Mouse (Mus musculus): ENCODE results near the gene Taar6. TPM values are rescaled to one million over a fixed set of nuclear protein-coding genes. Genes with fewer than 3 reads are reported as not detected.

Gene Taar6
- polyA plus RNA-seq, 1 experiment from 2014 or later, result not detected

DNA sequence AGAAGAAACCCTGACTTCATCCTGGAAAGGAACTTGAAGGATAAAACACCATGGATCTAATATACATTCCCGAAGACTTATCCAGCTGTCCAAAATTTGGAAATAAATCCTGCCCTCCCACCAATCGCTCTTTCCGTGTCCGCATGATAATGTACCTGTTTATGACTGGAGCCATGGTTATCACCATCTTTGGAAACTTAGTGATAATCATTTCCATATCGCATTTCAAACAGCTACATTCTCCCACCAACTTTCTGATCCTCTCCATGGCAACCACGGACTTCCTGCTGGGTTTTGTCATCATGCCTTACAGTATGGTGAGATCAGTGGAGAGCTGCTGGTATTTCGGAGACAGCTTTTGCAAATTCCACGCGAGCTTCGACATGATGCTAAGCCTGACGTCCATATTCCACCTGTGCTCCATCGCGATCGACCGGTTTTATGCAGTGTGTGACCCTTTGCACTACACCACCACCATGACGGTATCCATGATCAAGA is 35.9 kb downstream of the Taar6 start, which contains the start of gene Taar3:
Gene Taar3 (plus strand): TSS at position 51 of the 498 bp plus-strand sequence.
- H3K4me1 ChIP-seq (ENCODE audit: control insufficient read depth, insufficient read depth, low read length), result no peaks in the 10 kb centered on the region
- H3K4me2 ChIP-seq (ENCODE audit: low read length), result no peak within 1 kb of the TSS
- H3K36me3 ChIP-seq (ENCODE audit: control insufficient read depth, insufficient read depth, low read length), result no peaks in the 10 kb centered on the region
- ATAC-seq, result 0 out of 2 replicates have a peak, but pooled peaks have one; percentile 25
- no peak within 1 kb of the TSS for H3K4me3 ChIP-seq (ENCODE audit: low read depth, low read length)
- no peaks in the 10 kb centered on the region for H3K27me3 ChIP-seq (ENCODE audit: control insufficient read depth, insufficient read depth, low read depth, low read length)
- H3K9me3 ChIP-seq (replicated peaks; ENCODE audit: control insufficient read depth, low read length, poor library complexity, severe bottlenecking), result no peaks in the 10 kb centered on the region
- H3K27ac ChIP-seq (ENCODE audit: low read length), result no peak within 1 kb of the TSS
- H3K9ac ChIP-seq (ENCODE audit: low read depth, low read length), result no peak within 1 kb of the TSS
- 82% methylated on average over 16 of the region's 16 CpGs for WGBS

DNA sequence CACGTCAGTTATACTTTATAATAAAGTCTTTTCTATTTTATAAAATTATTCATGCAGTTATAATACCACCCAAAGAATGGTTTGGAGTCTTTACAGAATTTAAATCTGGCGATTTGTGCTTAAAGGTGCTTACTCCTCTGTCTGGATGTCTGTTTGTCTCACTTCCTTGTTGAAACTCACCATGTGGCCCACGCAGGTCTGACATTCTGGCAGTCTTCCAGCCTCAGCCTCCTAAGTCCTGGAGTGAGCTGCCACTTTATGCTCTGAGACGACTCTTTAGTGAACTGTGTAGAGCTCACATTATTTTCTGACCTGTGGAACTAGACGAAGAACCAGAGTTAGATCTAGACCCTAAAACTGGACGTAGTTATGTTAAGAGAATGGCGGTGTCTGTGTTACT is 37.4 kb downstream of the Taar6 start:
- WGBS, result 61% methylated on average over 7 of the region's 7 CpGs
- Histone ChIP-seq H3K4me2 (ENCODE audit: low read length) (no peak overlapping the region), H3K27ac (ENCODE audit: low read length) (no peak overlapping the region), H3K4me3 (ENCODE audit: low read depth, low read length) (no peak overlapping the region), H3K9me3 (replicated peaks; ENCODE audit: control insufficient read depth, low read length, poor library complexity, severe bottlenecking) (no peaks in the 10 kb centered on the region), H3K4me1 (ENCODE audit: control insufficient read depth, insufficient read depth, low read length) (no peaks in the 10 kb centered on the region), H3K27me3 (ENCODE audit: control insufficient read depth, insufficient read depth, low read depth, low read length) (no peaks in the 10 kb centered on the region), H3K9ac (ENCODE audit: low read depth, low read length) (no peak overlapping the region), H3K36me3 (ENCODE audit: control insufficient read depth, insufficient read depth, low read length) (no peaks in the 10 kb centered on the region)
- ATAC-seq, result no peak

DNA sequence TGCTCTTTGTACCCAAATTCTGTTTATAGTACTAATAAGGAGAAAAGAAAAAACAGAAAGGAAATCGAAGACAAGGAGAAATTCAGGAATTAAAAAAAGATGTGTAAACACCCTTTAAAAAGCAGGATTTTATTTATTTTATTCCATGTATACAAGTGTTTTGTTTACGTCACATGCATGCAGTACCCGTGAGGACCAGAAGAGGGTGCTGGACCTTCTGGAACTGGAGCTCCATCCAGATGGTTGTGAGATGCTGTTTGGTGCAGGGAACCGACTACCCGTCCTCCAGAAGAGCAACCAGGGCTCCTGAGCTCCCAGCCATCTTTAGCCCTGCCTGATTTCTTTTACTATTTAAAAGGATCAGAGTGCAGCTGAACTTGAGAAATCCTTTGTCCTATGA is 43.0 kb downstream of the Taar6 start:
- no peak for ATAC-seq
- 79% methylated on average over 5 of the region's 5 CpGs for WGBS

DNA sequence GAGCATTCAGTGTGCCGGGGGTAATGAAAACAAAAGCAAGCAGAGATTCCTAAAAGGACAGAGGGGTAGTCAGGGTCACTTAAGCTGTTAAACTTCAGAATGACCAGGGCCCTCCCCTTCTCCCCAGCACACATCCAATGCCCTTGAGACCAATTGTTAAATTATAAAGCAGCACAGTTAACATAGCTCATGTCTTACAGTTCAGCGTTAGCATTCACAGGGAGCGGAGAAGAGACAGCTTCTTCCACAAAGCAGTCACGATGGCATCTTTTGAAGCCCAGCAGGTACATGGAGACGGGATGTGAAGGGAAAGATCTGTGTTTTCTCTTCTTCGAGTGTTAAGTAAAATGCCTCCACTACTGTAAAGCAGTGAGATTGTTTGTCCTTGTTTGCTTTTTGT is 47.1 kb downstream of the Taar6 start, which contains the start of gene Taar2:
Gene Taar2 (plus strand): TSS at position 261 of the 400 bp plus-strand sequence.
- no peaks in the 10 kb centered on the region; the same call in 1 of the 2 replicates for H3K4me1 ChIP-seq (ENCODE audit: control insufficient read depth, insufficient read depth, low read length)
- ATAC-seq, result peak; percentile 62; the same call in 1 of the 2 replicates
- H3K36me3 ChIP-seq (ENCODE audit: control insufficient read depth, insufficient read depth, low read length), result no peaks in the 10 kb centered on the region
- no peak within 1 kb of the TSS for H3K9ac ChIP-seq (ENCODE audit: low read depth, low read length)
- peak within 1 kb of the TSS; percentile 32 for H3K4me2 ChIP-seq (ENCODE audit: low read length)
- H3K27me3 ChIP-seq (ENCODE audit: control insufficient read depth, insufficient read depth, low read depth, low read length), result no peaks in the 10 kb centered on the region
- H3K4me3 ChIP-seq (ENCODE audit: low read depth, low read length), result no peak within 1 kb of the TSS
- no peaks in the 10 kb centered on the region for H3K9me3 ChIP-seq (replicated peaks; ENCODE audit: control insufficient read depth, low read length, poor library complexity, severe bottlenecking)
- H3K27ac ChIP-seq (ENCODE audit: low read length), result no peak within 1 kb of the TSS
- 27% methylated on average over 6 of the region's 6 CpGs for WGBS

More for the DNA sequence above, 43.0 kb downstream of the Taar6 start:
- Histone ChIP-seq H3K36me3 (ENCODE audit: control insufficient read depth, insufficient read depth, low read length) (no peaks in the 10 kb centered on the region), H3K4me2 (ENCODE audit: low read length) (no peak overlapping the region), H3K4me1 (ENCODE audit: control insufficient read depth, insufficient read depth, low read length) (no peaks in the 10 kb centered on the region; the same call in 1 of the 2 replicates), H3K27me3 (ENCODE audit: control insufficient read depth, insufficient read depth, low read depth, low read length) (no peaks in the 10 kb centered on the region), H3K4me3 (ENCODE audit: low read depth, low read length) (no peak overlapping the region), H3K9me3 (replicated peaks; ENCODE audit: control insufficient read depth, low read length, poor library complexity, severe bottlenecking) (no peaks in the 10 kb centered on the region), H3K9ac (ENCODE audit: low read depth, low read length) (no peak overlapping the region), H3K27ac (ENCODE audit: low read length) (no peak overlapping the region)

DNA sequence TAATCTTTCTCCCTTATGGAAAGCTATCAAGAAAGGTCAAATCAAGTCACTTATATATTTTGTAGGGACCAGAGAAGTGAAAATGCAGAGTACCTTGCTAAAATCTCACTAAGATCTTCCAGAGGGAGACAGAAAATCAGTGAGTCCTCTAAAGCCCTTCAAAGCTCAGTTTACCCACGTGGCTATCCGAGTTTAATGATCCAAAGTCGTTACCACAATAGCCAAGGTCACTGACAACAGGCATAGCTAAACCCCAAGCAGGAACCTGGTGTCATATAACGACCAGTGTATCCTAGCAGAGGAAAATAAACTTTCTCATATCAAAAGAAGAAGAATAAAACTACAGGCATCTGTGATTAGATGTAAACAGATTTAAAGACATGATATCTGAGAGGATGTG is 47.8 kb downstream of the Taar6 start:
- Histone ChIP-seq H3K4me1 (ENCODE audit: control insufficient read depth, insufficient read depth, low read length) (no peaks in the 10 kb centered on the region; the same call in 1 of the 2 replicates), H3K4me2 (ENCODE audit: low read length) (no peak overlapping the region), H3K9me3 (replicated peaks; ENCODE audit: control insufficient read depth, low read length, poor library complexity, severe bottlenecking) (no peaks in the 10 kb centered on the region), H3K4me3 (ENCODE audit: low read depth, low read length) (no peak overlapping the region), H3K27ac (ENCODE audit: low read length) (no peak overlapping the region), H3K36me3 (ENCODE audit: control insufficient read depth, insufficient read depth, low read length) (no peaks in the 10 kb centered on the region), H3K27me3 (ENCODE audit: control insufficient read depth, insufficient read depth, low read depth, low read length) (no peaks in the 10 kb centered on the region), H3K9ac (ENCODE audit: low read depth, low read length) (no peak overlapping the region)
- ATAC-seq, result no peak
- 38% methylated on average over 4 of the region's 4 CpGs for WGBS

Other genes starting within 250 kb of the Taar6 start
- gene Rps12, start 198.4 kb downstream of the Taar6 start, polyA plus RNA-seq (2015; fragmentation: Nextera tagmentation; extraction: Ambion mirVana), result 83.7 and 87.4 TPM in 2 replicates
- 17.5 and 19.0 TPM in 2 replicates for gene Slc18b1, start 188.7 kb downstream of the Taar6 start, polyA plus RNA-seq (2015; fragmentation: Nextera tagmentation; extraction: Ambion mirVana)
- 0.22 TPM in 1 of 2 replicates, not detected in the other for gene Vnn3, start 134.2 kb downstream of the Taar6 start, polyA plus RNA-seq (2015; fragmentation: Nextera tagmentation; extraction: Ambion mirVana)
- 0.25 and 0.43 TPM in 2 replicates for gene Vnn1, start 91.0 kb downstream of the Taar6 start, polyA plus RNA-seq (2015; fragmentation: Nextera tagmentation; extraction: Ambion mirVana)
- not detected in 2 replicates for gene Taar1, start 65.3 kb downstream of the Taar6 start, polyA plus RNA-seq (2015; fragmentation: Nextera tagmentation; extraction: Ambion mirVana)
- gene Taar2, start 47.1 kb downstream of the Taar6 start, polyA plus RNA-seq (2015; fragmentation: Nextera tagmentation; extraction: Ambion mirVana), result not detected in 2 replicates
- gene Taar3, start 36.1 kb downstream of the Taar6 start, polyA plus RNA-seq (2015; fragmentation: Nextera tagmentation; extraction: Ambion mirVana), result not detected in 2 replicates
- not detected in 2 replicates for gene Taar4, start 25.2 kb downstream of the Taar6 start, polyA plus RNA-seq (2015; fragmentation: Nextera tagmentation; extraction: Ambion mirVana)
- gene Taar5, start 14.9 kb downstream of the Taar6 start, polyA plus RNA-seq (2015; fragmentation: Nextera tagmentation; extraction: Ambion mirVana), result not detected in 2 replicates
- gene Taar7a, start 7.8 kb upstream of the Taar6 start, polyA plus RNA-seq (2015; fragmentation: Nextera tagmentation; extraction: Ambion mirVana), result not detected in 2 replicates
- gene Taar7b, start 14.3 kb upstream of the Taar6 start, polyA plus RNA-seq (2015; fragmentation: Nextera tagmentation; extraction: Ambion mirVana), result not detected in 2 replicates
- gene Taar7d, start 41.6 kb upstream of the Taar6 start, polyA plus RNA-seq (2015; fragmentation: Nextera tagmentation; extraction: Ambion mirVana), result not detected in 2 replicates
- not detected in 2 replicates for gene Taar7e, start 52.0 kb upstream of the Taar6 start, polyA plus RNA-seq (2015; fragmentation: Nextera tagmentation; extraction: Ambion mirVana)
- gene Taar7f, start 63.9 kb upstream of the Taar6 start, polyA plus RNA-seq (2015; fragmentation: Nextera tagmentation; extraction: Ambion mirVana), result not detected in 2 replicates
- gene Taar8a, start 90.9 kb upstream of the Taar6 start, polyA plus RNA-seq (2015; fragmentation: Nextera tagmentation; extraction: Ambion mirVana), result not detected in 2 replicates
- not detected in 2 replicates for gene Taar8b, start 106.6 kb upstream of the Taar6 start, polyA plus RNA-seq (2015; fragmentation: Nextera tagmentation; extraction: Ambion mirVana)
- gene Taar8c, start 116.3 kb upstream of the Taar6 start, polyA plus RNA-seq (2015; fragmentation: Nextera tagmentation; extraction: Ambion mirVana), result not detected in 2 replicates
- not detected in 2 replicates for gene Taar9, start 123.9 kb upstream of the Taar6 start, polyA plus RNA-seq (2015; fragmentation: Nextera tagmentation; extraction: Ambion mirVana)
- 363 and 388 TPM in 2 replicates for gene Stx7, start 163.7 kb upstream of the Taar6 start, polyA plus RNA-seq (2015; fragmentation: Nextera tagmentation; extraction: Ambion mirVana)
- 2.7 and 2.8 TPM in 2 replicates for gene Moxd1, start 237.9 kb upstream of the Taar6 start, polyA plus RNA-seq (2015; fragmentation: Nextera tagmentation; extraction: Ambion mirVana)